Comparison of ENCODE assay signal across 13 mouse cellular contexts in the genomic region with DNA sequence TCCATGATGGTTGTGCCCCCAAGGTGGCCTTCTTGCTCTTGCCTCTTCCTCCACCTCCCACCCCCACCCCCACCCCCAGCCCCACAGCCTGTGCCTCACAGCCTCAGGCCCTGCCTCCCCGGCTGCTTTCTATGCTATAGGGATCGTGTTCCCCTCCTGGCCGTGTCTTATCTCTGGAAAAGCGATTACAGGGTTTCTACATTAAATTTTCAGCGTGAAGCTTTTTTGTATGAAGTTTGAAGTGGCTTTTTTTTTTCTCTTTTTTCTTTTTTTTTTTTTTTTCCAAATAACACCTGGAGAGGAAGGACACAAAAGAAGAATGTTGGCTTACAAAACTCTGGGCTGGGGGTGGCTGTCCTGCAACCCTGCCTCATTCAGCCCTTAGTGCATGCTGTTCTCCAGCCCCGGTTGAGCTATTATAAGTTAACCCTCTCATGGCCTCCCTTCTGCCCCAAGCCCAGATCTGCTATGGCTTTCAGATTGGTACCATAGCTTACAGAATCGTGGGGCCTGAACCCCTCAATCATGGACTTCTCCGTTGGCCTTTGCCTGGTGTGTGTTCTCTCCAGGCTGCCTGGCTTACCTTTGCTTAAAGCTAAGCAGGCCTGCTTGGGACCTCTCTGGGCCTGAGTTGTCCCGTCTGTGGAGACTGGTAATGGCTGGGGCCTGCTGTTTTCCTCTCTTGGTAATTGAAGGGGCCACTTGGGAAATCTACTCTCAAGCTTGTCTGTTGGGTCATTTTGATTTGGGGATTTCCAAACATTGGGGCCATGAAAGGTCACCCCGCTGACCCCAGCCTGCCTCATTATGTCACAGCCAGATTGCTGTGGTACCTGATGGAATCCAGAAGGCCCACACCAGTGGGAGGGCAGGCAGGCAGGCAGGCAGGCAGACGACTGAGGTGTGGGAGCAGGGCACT. TPM values are rescaled to one million over a fixed set of nuclear protein-coding genes. Genes with fewer than 3 reads are reported as not detected.
DNase-seq lines count a peak whose midpoint lies in the region; ATAC-seq and TF ChIP-seq lines count a peak whose summit lies in the region.
"Had no signal": no experiment of that assay in that cellular context is flagged by ENCODE, and none has a peak within 500 bp of the region (broad histone marks: within the 10 kb centered on the region; RNA-seq: fewer than 3 reads in every experiment).

No protein-coding gene starts in this region.

- no peaks in the 10 kb centered on the region for H3K9me3 ChIP-seq in hindbrain, embryonic 11.5 days (ENCODE audit: control insufficient read depth, low read length)
- H3K9me3 ChIP-seq in hindbrain, embryonic 16.5 days (ENCODE audit: control insufficient read depth, low read length), result no peaks in the 10 kb centered on the region
- no peaks in the 10 kb centered on the region for H3K9me3 ChIP-seq in stomach, embryonic 14.5 days (ENCODE audit: control insufficient read depth, low read depth, low read length)
- H3K9me3 ChIP-seq in stomach, postnatal 0 days (ENCODE audit: control insufficient read depth, low read length), result no peaks in the 10 kb centered on the region
- H3K9me3 ChIP-seq in limb, embryonic 11.5 days (ENCODE audit: control insufficient read depth, low read length), result no peaks in the 10 kb centered on the region
- H3K9me3 ChIP-seq: neural tube, embryonic 13.5 days had no signal

- 39% methylated on average over 11 of the region's 11 CpGs for WGBS in hindbrain, embryonic 11.5 days
- WGBS in hindbrain, embryonic 16.5 days, result 47% methylated on average over 11 of the region's 11 CpGs
- WGBS in stomach, embryonic 14.5 days, result 13% methylated on average over 11 of the region's 11 CpGs
- 36% methylated on average over 11 of the region's 11 CpGs for WGBS in stomach, postnatal 0 days
- 3% methylated on average over 11 of the region's 11 CpGs for WGBS in limb, embryonic 11.5 days

- no peak for TF ChIP-seq EP300 in stomach, postnatal 0 days (optimal IDR thresholded peaks at IDR 0.05)

- peak overlapping the region; percentile 47; the same call in 1 of the 2 replicates for H3K27ac ChIP-seq in hindbrain, embryonic 11.5 days (ENCODE audit: low read depth, low read length)
- no peak overlapping the region for H3K27ac ChIP-seq in hindbrain, embryonic 16.5 days (ENCODE audit: low read depth, low read length)
- H3K27ac ChIP-seq in stomach, embryonic 14.5 days (ENCODE audit: low read length), result peak overlapping the region; percentile 91
- no peak overlapping the region for H3K27ac ChIP-seq in stomach, postnatal 0 days (replicated peaks)
- peak overlapping the region; percentile 99 for H3K27ac ChIP-seq in limb, embryonic 11.5 days (replicated peaks; ENCODE audit: low read depth, low read length)

- no peak for TF ChIP-seq CTCF in stomach, postnatal 0 days (IDR thresholded peaks at IDR 0.05; ENCODE audit: low read depth)

- no peaks in the 10 kb centered on the region for H3K36me3 ChIP-seq in hindbrain, embryonic 11.5 days (ENCODE audit: control insufficient read depth, insufficient read depth, low read length)
- H3K36me3 ChIP-seq in hindbrain, embryonic 16.5 days (ENCODE audit: control insufficient read depth, insufficient read depth, low read length), result no peaks in the 10 kb centered on the region
- H3K36me3 ChIP-seq in stomach, embryonic 14.5 days (ENCODE audit: control insufficient read depth, insufficient read depth, low read length), result no peaks in the 10 kb centered on the region
- H3K36me3 ChIP-seq in stomach, postnatal 0 days (ENCODE audit: control insufficient read depth, insufficient read depth, low read length), result no peaks in the 10 kb centered on the region
- no peaks in the 10 kb centered on the region for H3K36me3 ChIP-seq in limb, embryonic 11.5 days (ENCODE audit: control insufficient read depth, insufficient read depth, low read length)
- H3K36me3 ChIP-seq: neural tube, embryonic 13.5 days had no signal

- peaks cover 3% of the 10 kb centered on the region for H3K4me1 ChIP-seq in hindbrain, embryonic 11.5 days (replicated peaks; ENCODE audit: control insufficient read depth, insufficient read depth, low read length)
- no peaks in the 10 kb centered on the region for H3K4me1 ChIP-seq in hindbrain, embryonic 16.5 days (ENCODE audit: control insufficient read depth, insufficient read depth, low read depth, low read length)
- peaks cover 42% of the 10 kb centered on the region for H3K4me1 ChIP-seq in stomach, embryonic 14.5 days (ENCODE audit: control insufficient read depth, insufficient read depth, low read length)
- peaks cover 11% of the 10 kb centered on the region for H3K4me1 ChIP-seq in stomach, postnatal 0 days (replicated peaks; ENCODE audit: control insufficient read depth, insufficient read depth)
- peaks cover 75% of the 10 kb centered on the region for H3K4me1 ChIP-seq in limb, embryonic 11.5 days (ENCODE audit: control insufficient read depth, insufficient read depth, low read length)

- H3K27me3 ChIP-seq in hindbrain, embryonic 11.5 days (ENCODE audit: control insufficient read depth, insufficient read depth, low read length), result no peaks in the 10 kb centered on the region
- no peaks in the 10 kb centered on the region; the same call in 1 of the 2 replicates for H3K27me3 ChIP-seq in hindbrain, embryonic 16.5 days (replicated peaks; ENCODE audit: control insufficient read depth, insufficient read depth, low read length)
- H3K27me3 ChIP-seq in stomach, embryonic 14.5 days (ENCODE audit: control insufficient read depth, insufficient read depth, low read length), result no peaks in the 10 kb centered on the region
- H3K27me3 ChIP-seq in stomach, postnatal 0 days (ENCODE audit: control insufficient read depth, insufficient read depth, low read length), result no peaks in the 10 kb centered on the region
- H3K27me3 ChIP-seq in limb, embryonic 11.5 days (ENCODE audit: control insufficient read depth, insufficient read depth, low read length), result no peaks in the 10 kb centered on the region
- H3K27me3 ChIP-seq: neural tube, embryonic 13.5 days had no signal

- no peak overlapping the region for H3K4me3 ChIP-seq in hindbrain, embryonic 11.5 days (ENCODE audit: low read depth, low read length)
- no peak overlapping the region for H3K4me3 ChIP-seq in hindbrain, embryonic 16.5 days (ENCODE audit: low read length)
- no peak overlapping the region for H3K4me3 ChIP-seq in stomach, embryonic 14.5 days (ENCODE audit: low read depth, low read length)
- no peak overlapping the region for H3K4me3 ChIP-seq in stomach, postnatal 0 days (ENCODE audit: low read depth, low read length)
- H3K4me3 ChIP-seq in limb, embryonic 11.5 days (ENCODE audit: low read depth, low read length), result no peak overlapping the region
- H3K4me3 ChIP-seq: neural tube, embryonic 13.5 days had no signal

- DNase-seq in hindbrain, embryonic 11.5 days (ENCODE audit: low spot score), result no peak
- no peak for DNase-seq in stomach, postnatal 0 days (ENCODE audit: low spot score)
- peak; percentile 81 for DNase-seq in limb, embryonic 11.5 days (ENCODE audit: low spot score)
- no peak for DNase-seq in thymus, postnatal 4 days
- DNase-seq in spleen, postnatal 36 days (ENCODE audit: low spot score in 2 of 2), result no peak
- DNase-seq: heart, postnatal 10 days; layer of hippocampus, adult 9-11 months; lung, postnatal 4 days; right cerebral cortex, postnatal 4 days had no signal

- H3K4me2 ChIP-seq in hindbrain, embryonic 11.5 days (replicated peaks; ENCODE audit: low read depth, low read length), result no peak overlapping the region
- H3K4me2 ChIP-seq in hindbrain, embryonic 16.5 days (ENCODE audit: low read length), result no peak overlapping the region
- peak overlapping the region; percentile 13; the same call in 1 of the 2 replicates for H3K4me2 ChIP-seq in stomach, embryonic 14.5 days (replicated peaks; ENCODE audit: low read depth, low read length)
- no peak overlapping the region for H3K4me2 ChIP-seq in stomach, postnatal 0 days (replicated peaks; ENCODE audit: low read depth)
- peak overlapping the region; percentile 29 for H3K4me2 ChIP-seq in limb, embryonic 11.5 days (ENCODE audit: low read depth, severe bottlenecking)
- H3K4me2 ChIP-seq: neural tube, embryonic 13.5 days had no signal

- no peak overlapping the region for H3K9ac ChIP-seq in hindbrain, embryonic 11.5 days (ENCODE audit: low read depth, low read length)
- H3K9ac ChIP-seq in hindbrain, embryonic 16.5 days (ENCODE audit: low read depth, low read length), result no peak overlapping the region
- H3K9ac ChIP-seq in stomach, embryonic 14.5 days (replicated peaks; ENCODE audit: low read depth, low read length), result no peak overlapping the region
- no peak overlapping the region for H3K9ac ChIP-seq in stomach, postnatal 0 days (ENCODE audit: low read length)
- peak overlapping the region; percentile 51 for H3K9ac ChIP-seq in limb, embryonic 11.5 days (ENCODE audit: low read length)
- H3K9ac ChIP-seq: neural tube, embryonic 13.5 days had no signal

- ATAC-seq in hindbrain, embryonic 11.5 days (ENCODE audit: low FRiP score), result no peak
- no peak for ATAC-seq in hindbrain, embryonic 16.5 days
- 0 out of 2 replicates have a peak, but pooled peaks have one; percentile 8 for ATAC-seq in stomach, embryonic 14.5 days (ENCODE audit: insufficient number of reproducible peaks, insufficient read depth, low FRiP score, low read depth)
- ATAC-seq in stomach, postnatal 0 days (ENCODE audit: low FRiP score, low TSS enrichment), result no peak
- ATAC-seq in limb, embryonic 11.5 days (ENCODE audit: insufficient number of reproducible peaks, low FRiP score, low TSS enrichment, low read depth), result 0 out of 2 replicates have a peak, but pooled peaks have one; percentile 27
- ATAC-seq: activated CD4-positive, CD25-positive, alpha-beta regulatory T cell, adult 4 months had no signal

RNA-seq across cellular contexts. Expression of gene Mrpl23, which starts 21.2 kb away (rescaled TPM):
- polyA plus RNA-seq in hindbrain, embryonic 11.5 days (2014; fragmentation: Nextera tagmentation; extraction: Ambion mirVana), result 13.5 and 13.9 TPM in 2 replicates
- 22.3 and 26.2 TPM in 2 replicates for polyA plus RNA-seq in hindbrain, embryonic 16.5 days (2015; fragmentation: Nextera tagmentation; extraction: Ambion mirVana)
- 32.6 and 35.6 TPM in 2 replicates for polyA plus RNA-seq in stomach, embryonic 14.5 days (2014; fragmentation: Nextera tagmentation; extraction: Ambion mirVana)
- 17.7 and 19.4 TPM in 2 replicates for polyA plus RNA-seq in stomach, postnatal 0 days (2015; fragmentation: Nextera tagmentation; extraction: Ambion mirVana)
- 17.8 and 19.7 TPM in 2 replicates for polyA plus RNA-seq in limb, embryonic 11.5 days (2014; fragmentation: Nextera tagmentation; extraction: Ambion mirVana)

RNA-seq across cellular contexts. Expression of gene Tnnt3, which starts 55.0 kb away (rescaled TPM):
- polyA plus RNA-seq in hindbrain, embryonic 11.5 days (2014; fragmentation: Nextera tagmentation; extraction: Ambion mirVana), result 1.7 and 1.9 TPM in 2 replicates
- 3.1 and 25.7 TPM in 2 replicates for polyA plus RNA-seq in hindbrain, embryonic 16.5 days (2015; fragmentation: Nextera tagmentation; extraction: Ambion mirVana)
- 2.2 and 2.6 TPM in 2 replicates for polyA plus RNA-seq in stomach, embryonic 14.5 days (2014; fragmentation: Nextera tagmentation; extraction: Ambion mirVana)
- 8.0 and 11.7 TPM in 2 replicates for polyA plus RNA-seq in stomach, postnatal 0 days (2015; fragmentation: Nextera tagmentation; extraction: Ambion mirVana)
- 8.0 and 10.8 TPM in 2 replicates for polyA plus RNA-seq in limb, embryonic 11.5 days (2014; fragmentation: Nextera tagmentation; extraction: Ambion mirVana)

Comparison
In these comparisons a context has a peak if more than half of its experiments do, and no peak if none do; other contexts are left out.
1. ATAC-seq: peak in stomach, embryonic 14.5 days (single experiment) and limb, embryonic 11.5 days (single experiment); none in hindbrain, embryonic 11.5 days (single experiment), hindbrain, embryonic 16.5 days (single experiment) and stomach, postnatal 0 days (single experiment).
2. H3K27ac ChIP-seq: peak in hindbrain, embryonic 11.5 days (single experiment), stomach, embryonic 14.5 days (single experiment) and limb, embryonic 11.5 days (single experiment); none in hindbrain, embryonic 16.5 days (single experiment) and stomach, postnatal 0 days (single experiment).
3. H3K4me2 ChIP-seq: peak in stomach, embryonic 14.5 days (single experiment) and limb, embryonic 11.5 days (single experiment); none in hindbrain, embryonic 11.5 days (single experiment), hindbrain, embryonic 16.5 days (single experiment) and stomach, postnatal 0 days (single experiment).